Mouse (Mus musculus) adrenal gland, postnatal 10 days (tissue): ENCODE data around the gene Wdr91. TPM values are rescaled to one million over a fixed set of nuclear protein-coding genes. Genes with fewer than 3 reads are reported as not detected.

ENCODE experiments used
- DNase-seq: peaks from one replicate; pipeline ENCODE4 v3.0.0; 2021; ENCODE audit warnings: mixed read lengths
- total RNA-seq, 2 experiments: library from RNA; stranded (reverse); gene quantifications; 2 replicates each; pipeline ENCODE4 v1.2.3; 2021

Wdr91 gene
- total RNA-seq, 2 experiments from 2014 or later, result 21.0 to 27.3 TPM

DNA sequence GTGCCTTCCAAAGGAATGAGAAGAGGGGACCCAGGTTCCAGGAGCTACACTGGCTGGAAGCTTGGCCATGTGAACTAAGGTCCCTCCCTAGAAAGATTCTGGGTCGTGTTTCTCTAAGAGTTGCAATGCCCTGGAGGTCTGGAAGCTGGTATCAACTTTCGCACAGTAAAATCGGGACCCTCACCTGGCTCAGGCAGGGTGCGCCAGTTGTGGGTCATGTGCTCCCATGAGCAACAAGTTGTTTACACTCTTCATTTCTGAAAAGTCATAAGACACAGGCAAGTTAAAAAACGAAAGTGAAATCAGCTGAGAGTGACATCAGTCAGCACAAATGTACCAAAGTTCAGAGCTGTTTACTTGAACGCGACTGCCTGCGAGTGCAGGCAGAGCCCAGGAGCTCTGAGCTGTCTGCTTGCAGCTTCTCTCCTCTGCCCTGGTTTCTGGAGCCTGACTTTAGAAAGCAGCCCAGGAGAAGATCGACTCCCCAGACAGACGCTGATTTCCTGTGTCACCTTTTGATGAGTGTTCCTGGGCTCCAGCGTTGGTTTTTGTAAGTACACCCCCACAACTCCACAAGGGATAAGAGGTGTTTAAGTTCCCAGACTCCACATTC lies 47.8 kb downstream of the Wdr91 start, which contains the start of gene Tmem140:
Gene Tmem140 (plus strand): TSS at position 356 of the 613 bp plus-strand sequence.
- peak; percentile 75 for DNase-seq

GRCm38 (mm10) chr6:34862381-34862780 lies 48.3 kb downstream of the Wdr91 start:
- peak; percentile 58 for DNase-seq

GRCm38 (mm10) chr6:34861546-34862053 lies 49.1 kb downstream of the Wdr91 start:
- DNase-seq, result no peak

DNA sequence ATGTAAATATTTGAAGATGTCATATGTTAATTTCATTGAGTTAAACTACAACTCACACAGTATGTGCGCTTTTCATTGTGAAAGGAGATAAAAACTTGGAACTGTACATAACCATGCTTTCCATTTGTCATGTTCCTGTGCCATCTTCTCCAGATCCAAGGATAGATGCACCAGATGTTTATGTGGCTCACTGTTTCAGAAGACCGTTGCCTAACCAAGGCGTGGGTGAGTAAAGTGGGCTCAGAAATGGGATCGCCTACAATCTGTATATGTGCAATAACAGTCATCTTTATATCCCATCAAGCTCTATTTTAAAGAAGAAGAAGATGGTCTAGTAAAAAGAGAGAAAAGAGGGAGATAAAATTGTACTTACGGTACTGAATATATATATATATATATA lies 78.3 kb downstream of the Wdr91 start:
- no peak for DNase-seq

Other genes starting within 250 kb of the Wdr91 start
- gene Agbl3, start 130.4 kb downstream of the Wdr91 start, total RNA-seq, result 10 to 100 TPM; 14.6 to 17.8 TPM
- gene Tmem140, start 47.7 kb downstream of the Wdr91 start, total RNA-seq, result 10 to 100 TPM; 23.8 to 34.7 TPM
- gene Cyren, start 32.8 kb downstream of the Wdr91 start, total RNA-seq, result 1 to 10 TPM; 6.2 to 8.8 TPM
- gene Stra8, start 9.3 kb upstream of the Wdr91 start, total RNA-seq, result not detected
- gene Slc23a4, start 77.5 kb upstream of the Wdr91 start, total RNA-seq, result under 1 TPM; 0.12 to 0.30 TPM
- 10 to 100 TPM; 18.2 to 23.4 TPM for gene Cnot4, start 222.8 kb upstream of the Wdr91 start, total RNA-seq